Mouse (Mus musculus): ENCODE data around the gene Map3k10. TPM values are rescaled to one million over a fixed set of nuclear protein-coding genes. Genes with fewer than 3 reads are reported as not detected.
A peak's percentile ranks its signal among the peaks of the same experiment; 100 is the strongest.

The Map3k10 gene
- polyA plus RNA-seq, 1 experiment from 2014 or later = 9.0 TPM

GRCm38 (mm10) chr7:27687043-27687442, 12.6 kb upstream of the Map3k10 start:
- DNase-seq (ENCODE audit: low spot score) (no peak), ATAC-seq (ENCODE audit: insufficient read depth, low FRiP score, low TSS enrichment) (no peak)
- Histone ChIP-seq H3K4me1 (ENCODE audit: control insufficient read depth, insufficient read depth, low read length) (no peaks in the 10 kb centered on the region), H3K36me3 (ENCODE audit: control insufficient read depth, insufficient read depth, low read length) (no peaks in the 10 kb centered on the region), H3K27ac (ENCODE audit: low read depth, low read length) (no peak overlapping the region), H3K9ac (ENCODE audit: low read length) (no peak overlapping the region), H3K27me3 (ENCODE audit: control insufficient read depth, insufficient read depth, low read length) (no peaks in the 10 kb centered on the region), H3K4me2 (ENCODE audit: low read depth) (no peak overlapping the region), H3K4me3 (ENCODE audit: low read depth, low read length) (no peak overlapping the region), H3K9me3 (ENCODE audit: control insufficient read depth, low read length) (no peaks in the 10 kb centered on the region)
- 96% methylated on average over 1 of the region's 1 CpGs for WGBS

GRCm38 (mm10) chr7:27685681-27686080, 11.3 kb upstream of the Map3k10 start:
- Histone ChIP-seq H3K4me1 (ENCODE audit: control insufficient read depth, insufficient read depth, low read length) (no peaks in the 10 kb centered on the region), H3K4me2 (ENCODE audit: low read depth) (0 out of 2 replicates have a peak overlapping the region, but pooled peaks have one; percentile 15), H3K27ac (ENCODE audit: low read depth, low read length) (no peak overlapping the region), H3K36me3 (ENCODE audit: control insufficient read depth, insufficient read depth, low read length) (no peaks in the 10 kb centered on the region), H3K27me3 (ENCODE audit: control insufficient read depth, insufficient read depth, low read length) (no peaks in the 10 kb centered on the region), H3K4me3 (ENCODE audit: low read depth, low read length) (no peak overlapping the region), H3K9me3 (ENCODE audit: control insufficient read depth, low read length) (no peaks in the 10 kb centered on the region), H3K9ac (ENCODE audit: low read length) (no peak overlapping the region)
- DNase-seq (ENCODE audit: low spot score) (peak; percentile 49), ATAC-seq (ENCODE audit: insufficient read depth, low FRiP score, low TSS enrichment) (no peak)
- 4% methylated on average over 6 of the region's 6 CpGs for WGBS

GRCm38 (mm10) chr7:27685220-27685619, 10.8 kb upstream of the Map3k10 start:
- Histone ChIP-seq H3K4me1 (ENCODE audit: control insufficient read depth, insufficient read depth, low read length) (no peaks in the 10 kb centered on the region), H3K27ac (ENCODE audit: low read depth, low read length) (no peak overlapping the region), H3K9ac (ENCODE audit: low read length) (no peak overlapping the region), H3K4me2 (ENCODE audit: low read depth) (0 out of 2 replicates have a peak overlapping the region, but pooled peaks have one; percentile 15), H3K27me3 (ENCODE audit: control insufficient read depth, insufficient read depth, low read length) (no peaks in the 10 kb centered on the region), H3K4me3 (ENCODE audit: low read depth, low read length) (no peak overlapping the region), H3K36me3 (ENCODE audit: control insufficient read depth, insufficient read depth, low read length) (no peaks in the 10 kb centered on the region), H3K9me3 (ENCODE audit: control insufficient read depth, low read length) (no peaks in the 10 kb centered on the region)
- WGBS = 32% methylated on average over 5 of the region's 5 CpGs
- ATAC-seq (ENCODE audit: insufficient read depth, low FRiP score, low TSS enrichment) (no peak), DNase-seq (ENCODE audit: low spot score) (no peak)

- no peak overlapping the region for H3K27ac ChIP-seq (ENCODE audit: low read depth, low read length)
- no peak for DNase-seq (ENCODE audit: low spot score)
- H3K4me2 ChIP-seq (ENCODE audit: low read depth) = no peak overlapping the region
- WGBS = 69% methylated on average over 2 of the region's 2 CpGs
- H3K4me3 ChIP-seq (ENCODE audit: low read depth, low read length) = no peak overlapping the region
- H3K36me3 ChIP-seq (ENCODE audit: control insufficient read depth, insufficient read depth, low read length) = no peaks in the 10 kb centered on the region
- ATAC-seq (ENCODE audit: insufficient read depth, low FRiP score, low TSS enrichment) = no peak
- no peaks in the 10 kb centered on the region for H3K4me1 ChIP-seq (ENCODE audit: control insufficient read depth, insufficient read depth, low read length)
- no peak overlapping the region for H3K9ac ChIP-seq (ENCODE audit: low read length)
- no peaks in the 10 kb centered on the region for H3K9me3 ChIP-seq (ENCODE audit: control insufficient read depth, low read length)
- no peaks in the 10 kb centered on the region for H3K27me3 ChIP-seq (ENCODE audit: control insufficient read depth, insufficient read depth, low read length)
These were observed 8.8 kb upstream of the Map3k10 start for GRCm38 (mm10) chr7:27683218-27683617.

GRCm38 (mm10) chr7:27675222-27675612, 819 bp upstream of the Map3k10 start:
- Histone ChIP-seq H3K4me2 (ENCODE audit: low read depth) (peak overlapping the region; percentile 81), H3K27me3 (ENCODE audit: control insufficient read depth, insufficient read depth, low read length) (no peaks in the 10 kb centered on the region), H3K4me1 (ENCODE audit: control insufficient read depth, insufficient read depth, low read length) (peaks cover 15% of the 10 kb centered on the region), H3K9ac (ENCODE audit: low read length) (no peak overlapping the region), H3K36me3 (ENCODE audit: control insufficient read depth, insufficient read depth, low read length) (no peaks in the 10 kb centered on the region), H3K9me3 (ENCODE audit: control insufficient read depth, low read length) (no peaks in the 10 kb centered on the region), H3K27ac (ENCODE audit: low read depth, low read length) (no peak overlapping the region), H3K4me3 (ENCODE audit: low read depth, low read length) (peak overlapping the region; percentile 59)
- WGBS = 39% methylated on average over 14 of the region's 14 CpGs
- no peak for ATAC-seq (ENCODE audit: insufficient read depth, low FRiP score, low TSS enrichment)
- DNase-seq (ENCODE audit: low spot score) = no peak

- H3K9me3 ChIP-seq (ENCODE audit: control insufficient read depth, low read length) = no peaks in the 10 kb centered on the region
- DNase-seq (ENCODE audit: low spot score) (no peak), ATAC-seq (ENCODE audit: insufficient read depth, low FRiP score, low TSS enrichment) (peak; percentile 71)
- no peaks in the 10 kb centered on the region for H3K36me3 ChIP-seq (ENCODE audit: control insufficient read depth, insufficient read depth, low read length)
- WGBS = under 1% methylated on average over 28 of the region's 38 CpGs
- H3K4me2 ChIP-seq (ENCODE audit: low read depth) = peak overlapping the region; percentile 81
- H3K27me3 ChIP-seq (ENCODE audit: control insufficient read depth, insufficient read depth, low read length) = no peaks in the 10 kb centered on the region
- H3K27ac ChIP-seq (ENCODE audit: low read depth, low read length) = no peak overlapping the region
- H3K4me3 ChIP-seq (ENCODE audit: low read depth, low read length) = peak overlapping the region; percentile 59
- H3K4me1 ChIP-seq (ENCODE audit: control insufficient read depth, insufficient read depth, low read length) = peaks cover 15% of the 10 kb centered on the region
- H3K9ac ChIP-seq (ENCODE audit: low read length) = peak overlapping the region; percentile 60
These were observed 240 bp downstream of the Map3k10 start for GRCm38 (mm10) chr7:27674195-27674521.

- peak; percentile 37; the same call in 1 of the 2 replicates for ATAC-seq (ENCODE audit: insufficient read depth, low FRiP score, low TSS enrichment)
- H3K9ac ChIP-seq (ENCODE audit: low read length) = peak overlapping the region; percentile 60
- no peak overlapping the region for H3K27ac ChIP-seq (ENCODE audit: low read depth, low read length)
- peak overlapping the region; percentile 81 for H3K4me2 ChIP-seq (ENCODE audit: low read depth)
- H3K9me3 ChIP-seq (ENCODE audit: control insufficient read depth, low read length) = no peaks in the 10 kb centered on the region
- no peaks in the 10 kb centered on the region for H3K36me3 ChIP-seq (ENCODE audit: control insufficient read depth, insufficient read depth, low read length)
- H3K27me3 ChIP-seq (ENCODE audit: control insufficient read depth, insufficient read depth, low read length) = no peaks in the 10 kb centered on the region
- WGBS = 3% methylated on average over 47 of the region's 52 CpGs
- H3K4me1 ChIP-seq (ENCODE audit: control insufficient read depth, insufficient read depth, low read length) = peaks cover 15% of the 10 kb centered on the region
- DNase-seq (ENCODE audit: low spot score) = no peak
- H3K4me3 ChIP-seq (ENCODE audit: low read depth, low read length) = peak overlapping the region; percentile 59
These were observed 745 bp downstream of the Map3k10 start for GRCm38 (mm10) chr7:27673575-27674131.

GRCm38 (mm10) chr7:27673064-27673574, 1.3 kb downstream of the Map3k10 start:
- H3K9ac ChIP-seq (ENCODE audit: low read length) = peak overlapping the region; percentile 60
- H3K27ac ChIP-seq (ENCODE audit: low read depth, low read length) = no peak overlapping the region
- H3K27me3 ChIP-seq (ENCODE audit: control insufficient read depth, insufficient read depth, low read length) = no peaks in the 10 kb centered on the region
- H3K4me3 ChIP-seq (ENCODE audit: low read depth, low read length) = peak overlapping the region; percentile 59
- 0 out of 2 replicates have a peak, but pooled peaks cover under 1% of the 10 kb centered on the region for H3K36me3 ChIP-seq (ENCODE audit: control insufficient read depth, insufficient read depth, low read length)
- H3K9me3 ChIP-seq (ENCODE audit: control insufficient read depth, low read length) = no peaks in the 10 kb centered on the region
- WGBS = 61% methylated on average over 9 of the region's 9 CpGs
- ATAC-seq (ENCODE audit: insufficient read depth, low FRiP score, low TSS enrichment) = no peak
- peak overlapping the region; percentile 81 for H3K4me2 ChIP-seq (ENCODE audit: low read depth)
- peaks cover 15% of the 10 kb centered on the region for H3K4me1 ChIP-seq (ENCODE audit: control insufficient read depth, insufficient read depth, low read length)
- DNase-seq (ENCODE audit: low spot score) = no peak

GRCm38 (mm10) chr7:27662038-27662437, 12.4 kb downstream of the Map3k10 start:
- H3K4me2 ChIP-seq (ENCODE audit: low read depth) = no peak overlapping the region
- no peaks in the 10 kb centered on the region for H3K4me1 ChIP-seq (ENCODE audit: control insufficient read depth, insufficient read depth, low read length)
- ATAC-seq (ENCODE audit: insufficient read depth, low FRiP score, low TSS enrichment) = no peak
- peaks cover 16% of the 10 kb centered on the region for H3K27me3 ChIP-seq (ENCODE audit: control insufficient read depth, insufficient read depth, low read length)
- H3K4me3 ChIP-seq (ENCODE audit: low read depth, low read length) = no peak overlapping the region
- H3K9me3 ChIP-seq (ENCODE audit: control insufficient read depth, low read length) = no peaks in the 10 kb centered on the region
- no peak overlapping the region for H3K27ac ChIP-seq (ENCODE audit: low read depth, low read length)
- DNase-seq (ENCODE audit: low spot score) = no peak
- H3K36me3 ChIP-seq (ENCODE audit: control insufficient read depth, insufficient read depth, low read length) = peaks cover 3% of the 10 kb centered on the region; the same call in 1 of the 2 replicates
- 87% methylated on average over 4 of the region's 4 CpGs for WGBS
- no peak overlapping the region for H3K9ac ChIP-seq (ENCODE audit: low read length)
